Mouse (Mus musculus): ENCODE data around the gene Olfr748. TPM values are rescaled to one million over a fixed set of nuclear protein-coding genes. Genes with fewer than 3 reads are reported as not detected.
"Not testable (repeated sequence)": the region's sequence is repeated elsewhere in the genome, so short reads cannot be mapped to it uniquely, and the experiment has no call there.

Olfr748 gene
- polyA plus RNA-seq (2016; fragmentation: Nextera tagmentation; extraction: Ambion mirVana): not detected in 2 replicates

- Histone ChIP-seq H3K27me3 (ENCODE audit: low read depth, poor library complexity, severe bottlenecking) (no peaks in the 10 kb centered on the region), H3K27ac (replicated peaks) (no peak within 1 kb of the TSS), H3K9me3 (replicated peaks) (no peaks in the 10 kb centered on the region), H3K4me3 (no peak within 1 kb of the TSS), H3K4me1 (no peaks in the 10 kb centered on the region), H3K36me3 (no peaks in the 10 kb centered on the region)
- 84% methylated on average over 1 of the region's 1 CpGs for WGBS
- no peak for DNase-seq (ENCODE audit: low spot score)
Measured at GRCm38 (mm10) chr14:50707073-50707472, at the start of gene Olfr748. Gene Olfr748 (plus strand): TSS chr14:50707373.

DNA sequence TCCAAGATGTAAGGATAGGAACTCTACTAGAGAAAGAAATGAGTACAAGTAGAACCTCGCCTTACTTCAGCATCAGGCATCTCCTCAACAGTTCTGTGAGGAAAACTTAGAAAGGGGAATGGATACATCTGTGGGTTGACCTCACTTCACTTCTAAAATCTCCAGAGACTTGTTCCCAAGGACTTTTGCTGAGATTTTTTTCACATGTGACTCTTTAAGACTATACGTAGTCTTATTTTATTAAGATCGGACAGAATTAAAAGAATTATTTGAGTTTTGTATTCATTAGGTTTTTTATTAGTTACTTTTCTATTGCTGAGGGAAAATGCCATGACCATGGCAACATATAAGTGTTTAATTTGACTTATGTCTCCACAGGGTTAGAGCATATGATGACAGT lies 14.1 kb upstream of the Olfr748 start, which contains the start of gene Olfr747:
TSS of gene Olfr747 (minus strand) at position 101 of the 400 bp plus-strand sequence.
- Histone ChIP-seq H3K4me1 (no peaks in the 10 kb centered on the region), H3K9me3 (replicated peaks) (no peaks in the 10 kb centered on the region), H3K36me3 (no peaks in the 10 kb centered on the region), H3K27me3 (ENCODE audit: low read depth, poor library complexity, severe bottlenecking) (no peaks in the 10 kb centered on the region), H3K27ac (replicated peaks) (no peak within 1 kb of the TSS), H3K4me3 (no peak within 1 kb of the TSS)
- DNase-seq (ENCODE audit: low spot score): no peak
- 94% methylated on average over 3 of the region's 3 CpGs for WGBS

DNA sequence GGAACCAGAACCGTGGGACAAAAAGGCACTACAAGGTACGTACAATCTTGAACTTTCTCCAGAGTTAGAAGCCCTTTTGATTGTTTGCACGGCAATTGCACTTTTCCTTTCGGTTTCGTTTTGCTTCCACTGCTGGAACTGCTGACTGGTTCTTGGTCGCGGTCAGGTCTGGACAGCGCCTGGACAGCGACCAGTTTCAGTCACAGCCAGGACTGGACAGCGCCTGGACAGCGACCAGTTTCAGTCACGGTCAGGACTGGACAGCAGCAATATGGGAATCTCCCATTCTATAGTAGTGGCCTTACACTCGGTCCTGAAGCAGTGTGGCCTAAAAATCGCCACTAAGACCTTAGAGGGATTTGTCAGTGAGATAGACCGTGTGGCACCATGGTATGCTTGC lies 12.7 kb downstream of the Olfr748 start:
- H3K27ac ChIP-seq (replicated peaks); H3K4me3 ChIP-seq; H3K36me3 ChIP-seq; H3K27me3 ChIP-seq (ENCODE audit: low read depth, poor library complexity, severe bottlenecking); DNase-seq (ENCODE audit: low spot score); H3K4me1 ChIP-seq: not testable (repeated sequence)
- WGBS: 92% methylated on average over 15 of the region's 15 CpGs
- peaks cover 12% of the 10 kb centered on the region; the same call in 1 of the 2 replicates for H3K9me3 ChIP-seq (replicated peaks)

GRCm38 (mm10) chr14:50722371-50722770 lies 15.2 kb downstream of the Olfr748 start:
- H3K27ac ChIP-seq (replicated peaks); H3K4me3 ChIP-seq; H3K4me1 ChIP-seq; DNase-seq (ENCODE audit: low spot score); H3K36me3 ChIP-seq; H3K27me3 ChIP-seq (ENCODE audit: low read depth, poor library complexity, severe bottlenecking): not testable (repeated sequence)
- peaks cover 12% of the 10 kb centered on the region; the same call in 1 of the 2 replicates for H3K9me3 ChIP-seq (replicated peaks)
- WGBS: 78% methylated on average over 4 of the region's 4 CpGs

DNA sequence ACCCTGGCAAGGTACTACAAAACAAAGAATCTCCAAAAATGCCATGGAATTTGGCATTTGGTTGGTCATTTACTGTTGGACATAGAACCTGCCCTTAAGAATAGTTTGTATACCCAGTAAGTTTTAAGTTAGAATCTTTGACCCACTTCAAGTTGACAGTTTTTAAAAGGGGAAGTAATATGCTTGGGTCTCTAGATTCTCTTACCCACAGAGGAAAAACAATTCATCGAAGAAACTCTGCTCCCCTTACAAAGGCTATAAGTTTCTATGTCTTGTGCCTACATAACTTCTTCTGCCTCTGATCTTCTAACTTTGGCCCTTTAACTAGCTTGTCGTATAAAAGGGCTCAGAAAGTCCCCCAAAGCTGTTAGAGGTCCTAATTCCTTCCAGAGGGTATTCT lies 33.2 kb downstream of the Olfr748 start:
- no peaks in the 10 kb centered on the region for H3K27me3 ChIP-seq (ENCODE audit: low read depth, poor library complexity, severe bottlenecking)
- H3K36me3 ChIP-seq: no peaks in the 10 kb centered on the region
- no peak overlapping the region for H3K27ac ChIP-seq (replicated peaks)
- 72% methylated on average over 2 of the region's 2 CpGs for WGBS
- H3K4me3 ChIP-seq: no peak overlapping the region
- DNase-seq (ENCODE audit: low spot score): no peak
- no peaks in the 10 kb centered on the region for H3K4me1 ChIP-seq
- no peaks in the 10 kb centered on the region for H3K9me3 ChIP-seq (replicated peaks)

DNA sequence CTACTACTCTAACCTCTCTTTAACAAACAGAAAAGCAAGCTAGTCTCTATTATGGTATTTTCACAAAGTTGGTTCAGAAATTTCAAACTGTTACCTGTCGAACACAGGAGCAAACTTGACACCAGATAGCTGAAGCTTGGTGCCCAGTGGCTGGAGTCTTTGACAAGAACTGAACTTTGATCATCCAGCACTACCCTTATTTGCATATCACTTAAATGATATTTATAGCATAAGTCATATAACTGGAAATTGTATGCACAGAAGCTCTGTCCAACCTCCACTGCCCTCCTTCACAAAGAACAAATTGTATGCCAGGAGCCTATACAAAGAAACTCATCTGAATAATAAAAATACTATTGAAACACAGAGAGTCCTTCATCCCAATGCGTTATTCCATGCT lies 34.4 kb downstream of the Olfr748 start:
- no peak overlapping the region for H3K27ac ChIP-seq (replicated peaks)
- no peaks in the 10 kb centered on the region for H3K36me3 ChIP-seq
- H3K4me3 ChIP-seq: no peak overlapping the region
- WGBS: 81% methylated on average over 2 of the region's 2 CpGs
- no peaks in the 10 kb centered on the region for H3K27me3 ChIP-seq (ENCODE audit: low read depth, poor library complexity, severe bottlenecking)
- no peaks in the 10 kb centered on the region for H3K9me3 ChIP-seq (replicated peaks)
- no peaks in the 10 kb centered on the region for H3K4me1 ChIP-seq
- DNase-seq (ENCODE audit: low spot score): no peak

- Histone ChIP-seq H3K27me3 (ENCODE audit: low read depth, poor library complexity, severe bottlenecking) (no peaks in the 10 kb centered on the region), H3K4me1 (no peaks in the 10 kb centered on the region), H3K4me3 (no peak within 1 kb of the TSS), H3K9me3 (replicated peaks) (no peaks in the 10 kb centered on the region), H3K27ac (replicated peaks) (no peak within 1 kb of the TSS), H3K36me3 (no peaks in the 10 kb centered on the region)
- no peak for DNase-seq (ENCODE audit: low spot score)
Measured at GRCm38 (mm10) chr14:50744994-50745393, 37.8 kb downstream of the Olfr748 start, which contains the start of gene Olfr749. Gene Olfr749 (minus strand): TSS chr14:50745094.

GRCm38 (mm10) chr14:50758416-50759085 lies 51.4 kb downstream of the Olfr748 start:
- H3K36me3 ChIP-seq: peaks cover 7% of the 10 kb centered on the region
- no peaks in the 10 kb centered on the region for H3K9me3 ChIP-seq (replicated peaks)
- no peaks in the 10 kb centered on the region for H3K27me3 ChIP-seq (ENCODE audit: low read depth, poor library complexity, severe bottlenecking)
- DNase-seq (ENCODE audit: low spot score): no peak
- WGBS: 77% methylated on average over 5 of the region's 5 CpGs
- no peak overlapping the region for H3K27ac ChIP-seq (replicated peaks)
- no peaks in the 10 kb centered on the region for H3K4me1 ChIP-seq
- no peak overlapping the region for H3K4me3 ChIP-seq

Other genes with a start within 250 kb of the Olfr748 start
- gene Olfr741, start 234.6 kb upstream of the Olfr748 start, polyA plus RNA-seq (2016; fragmentation: Nextera tagmentation; extraction: Ambion mirVana): not detected in 2 replicates
- gene Olfr742, start 203.8 kb upstream of the Olfr748 start, polyA plus RNA-seq (2016; fragmentation: Nextera tagmentation; extraction: Ambion mirVana): not detected in 2 replicates
- gene Olfr743, start 185.5 kb upstream of the Olfr748 start, polyA plus RNA-seq (2016; fragmentation: Nextera tagmentation; extraction: Ambion mirVana): not detected in 2 replicates
- not detected in 2 replicates for gene Olfr744, start 92.5 kb upstream of the Olfr748 start, polyA plus RNA-seq (2016; fragmentation: Nextera tagmentation; extraction: Ambion mirVana)
- gene Olfr745, start 68.0 kb upstream of the Olfr748 start, polyA plus RNA-seq (2016; fragmentation: Nextera tagmentation; extraction: Ambion mirVana): not detected in 2 replicates
- gene Olfr746, start 60.3 kb upstream of the Olfr748 start, polyA plus RNA-seq (2016; fragmentation: Nextera tagmentation; extraction: Ambion mirVana): not detected in 2 replicates
- not detected in 2 replicates for gene Olfr747, start 14.2 kb upstream of the Olfr748 start, polyA plus RNA-seq (2016; fragmentation: Nextera tagmentation; extraction: Ambion mirVana)
- not detected in 2 replicates for gene Olfr749, start 37.7 kb downstream of the Olfr748 start, polyA plus RNA-seq (2016; fragmentation: Nextera tagmentation; extraction: Ambion mirVana)
- gene Ttc5, start 78.1 kb downstream of the Olfr748 start, polyA plus RNA-seq (2016; fragmentation: Nextera tagmentation; extraction: Ambion mirVana): 116 and 127 TPM in 2 replicates
- gene Ccnb1ip1, start 100.4 kb downstream of the Olfr748 start, polyA plus RNA-seq (2016; fragmentation: Nextera tagmentation; extraction: Ambion mirVana): not detected in 2 replicates
- gene Parp2, start 100.5 kb downstream of the Olfr748 start, polyA plus RNA-seq (2016; fragmentation: Nextera tagmentation; extraction: Ambion mirVana): 70.3 and 74.5 TPM in 2 replicates
- gene Tep1, start 163.2 kb downstream of the Olfr748 start, polyA plus RNA-seq (2016; fragmentation: Nextera tagmentation; extraction: Ambion mirVana): 3.9 and 5.0 TPM in 2 replicates
- gene Klhl33, start 190.1 kb downstream of the Olfr748 start, polyA plus RNA-seq (2016; fragmentation: Nextera tagmentation; extraction: Ambion mirVana): 0.12 and 0.14 TPM in 2 replicates
- gene Osgep, start 217.5 kb downstream of the Olfr748 start, polyA plus RNA-seq (2016; fragmentation: Nextera tagmentation; extraction: Ambion mirVana): 192 TPM in 2 replicates
- 412 and 447 TPM in 2 replicates for gene Apex1, start 217.6 kb downstream of the Olfr748 start, polyA plus RNA-seq (2016; fragmentation: Nextera tagmentation; extraction: Ambion mirVana)
- gene Pip4p1, start 223.5 kb downstream of the Olfr748 start, polyA plus RNA-seq (2016; fragmentation: Nextera tagmentation; extraction: Ambion mirVana): 50.4 and 55.6 TPM in 2 replicates
- gene Pnp, start 223.7 kb downstream of the Olfr748 start, polyA plus RNA-seq (2016; fragmentation: Nextera tagmentation; extraction: Ambion mirVana): 73.9 and 85.1 TPM in 2 replicates
- gene Gm49342, start 237.1 kb downstream of the Olfr748 start, polyA plus RNA-seq (2016; fragmentation: Nextera tagmentation; extraction: Ambion mirVana): not detected in 2 replicates
- gene Pnp2, start 248.6 kb downstream of the Olfr748 start, polyA plus RNA-seq (2016; fragmentation: Nextera tagmentation; extraction: Ambion mirVana): 0.15 and 0.78 TPM in 2 replicates

Measured in midbrain, embryonic 10.5 days (tissue).